Mouse (Mus musculus) thymus, adult 2 months (tissue): ENCODE measurements around the gene Haghl. TPM values are rescaled to one million over a fixed set of nuclear protein-coding genes. Genes with fewer than 3 reads are reported as not detected.
"Not testable (repeated sequence)": the region's sequence is repeated elsewhere in the genome, so short reads cannot be mapped to it uniquely, and the experiment has no call there.

Experiments
- DNase-seq: peaks from one replicate; pipeline ENCODE4 v3.0.0; 2021
- H3K27ac ChIP-seq: fragments of 200-500 bp; 2 replicates; pipeline ENCODE4 v1.5.1; 2012; ENCODE audit warnings: low read length, control low read depth; ENCODE audit not compliant: control insufficient read depth, insufficient read depth
- H3K27me3 ChIP-seq: fragments of 200-500 bp; 2 replicates; pipeline ENCODE4 v1.6.1; 2012; ENCODE audit warnings: mild to moderate bottlenecking, low read length, moderate library complexity, mixed read lengths; ENCODE audit not compliant: control insufficient read depth, insufficient read depth
- H3K36me3 ChIP-seq: fragments of 200-500 bp; 2 replicates; pipeline ENCODE4 v1.6.1; 2012; ENCODE audit warnings: mild to moderate bottlenecking, low read length, moderate library complexity; ENCODE audit not compliant: control insufficient read depth, insufficient read depth
- H3K4me1 ChIP-seq: fragments of 200-500 bp; replicated peaks from 2 replicates; pipeline ENCODE4 v1.6.1; 2012; ENCODE audit warnings: low read length; ENCODE audit not compliant: control insufficient read depth, insufficient read depth
- H3K4me3 ChIP-seq: fragments of 200-500 bp; 2 replicates; pipeline ENCODE4 v1.5.1; 2012; ENCODE audit warnings: mild to moderate bottlenecking, low read length, control low read depth, moderate library complexity; ENCODE audit not compliant: control insufficient read depth, insufficient read depth
- CTCF ChIP-seq: fragments of 200-500 bp; IDR thresholded peaks from 2 replicates; pipeline ENCODE4 v1.5.1; 2012; ENCODE audit warnings: mild to moderate bottlenecking, control low read depth, low read length, moderate library complexity, borderline replicate concordance; ENCODE audit not compliant: control insufficient read depth, poor library complexity, insufficient read depth; ENCODE audit errors: extremely low read depth
- POLR2A ChIP-seq: fragments of 200-500 bp; IDR thresholded peaks from 2 replicates; pipeline ENCODE4 v1.6.1; 2012; ENCODE audit warnings: mild to moderate bottlenecking, low read length, control low read depth, moderate library complexity; ENCODE audit not compliant: control insufficient read depth, poor library complexity, insufficient read depth; ENCODE audit errors: extremely low read depth
- WGBS: fragments of 180-500 bp; shearing (Covaris S2); methylation state at CpG from one replicate; pipeline ENCODE4 v1.1.7; 2018; 5-methylcytosine and 5-hydroxymethylcytosine counted together
- polyA plus RNA-seq: library from polyadenylated mRNA; depleted of rRNA; stranded (reverse); fragments of >200 nt; gene quantifications from 2 replicates; pipeline ENCODE4 v1.2.3, GENCODE M21; 2012

Haghl gene
- polyA plus RNA-seq, 1 experiment, result 80.3 TPM

DNA sequence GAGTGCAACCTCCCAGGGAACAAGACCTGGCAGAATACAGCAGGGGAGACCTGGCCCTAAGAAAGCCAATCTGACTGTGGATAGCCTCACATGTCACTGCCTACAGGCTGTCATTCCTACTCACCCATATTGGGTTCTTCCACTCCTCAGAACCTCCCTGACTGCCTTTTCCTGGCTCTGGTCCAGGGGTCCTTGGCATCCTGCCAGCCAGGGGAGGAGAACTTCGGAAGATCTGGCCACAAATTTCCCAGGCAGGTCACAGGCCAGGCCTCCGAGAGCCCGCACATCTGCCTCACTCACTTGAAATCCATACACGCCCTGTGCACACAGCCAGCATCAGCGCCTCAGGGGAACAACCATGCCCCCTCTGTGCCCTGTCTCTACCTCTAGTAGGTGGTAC lies 34.0 kb downstream of the Haghl start:
- no peaks in the 10 kb centered on the region for H3K36me3 ChIP-seq
- WGBS, result 42% methylated on average over 5 of the region's 5 CpGs
- no peak for DNase-seq
- no peaks in the 10 kb centered on the region for H3K27me3 ChIP-seq
- no peak overlapping the region for H3K27ac ChIP-seq
- TF ChIP-seq CTCF (no peak), POLR2A (no peak)
- H3K4me1 ChIP-seq, result no peaks in the 10 kb centered on the region
- no peak overlapping the region for H3K4me3 ChIP-seq

DNA sequence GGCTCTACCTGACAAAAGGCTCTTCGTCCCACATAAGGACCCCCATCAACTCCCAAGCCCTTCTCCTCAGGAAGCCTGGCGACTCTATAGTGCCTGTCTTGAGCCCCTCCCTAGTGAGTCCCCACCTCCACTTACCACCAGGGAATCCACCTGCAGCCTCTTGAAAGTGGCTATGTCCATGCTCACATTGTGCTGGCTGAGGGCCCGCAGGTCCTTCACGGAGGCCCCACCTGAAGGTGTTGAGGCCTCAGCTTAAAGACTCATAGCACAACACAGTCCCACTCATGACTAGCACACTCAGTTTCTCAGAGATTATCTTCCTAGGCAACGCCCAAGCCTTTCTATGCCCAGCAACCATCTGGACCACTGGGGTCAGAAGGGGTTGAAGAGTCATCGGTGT lies 36.2 kb downstream of the Haghl start:
- no peaks in the 10 kb centered on the region for H3K27me3 ChIP-seq
- no peaks in the 10 kb centered on the region for H3K36me3 ChIP-seq
- H3K4me3 ChIP-seq, result no peak overlapping the region
- 90% methylated on average over 6 of the region's 6 CpGs for WGBS
- H3K27ac ChIP-seq, result no peak overlapping the region
- no peak for DNase-seq
- no peaks in the 10 kb centered on the region for H3K4me1 ChIP-seq
- TF ChIP-seq CTCF (no peak), POLR2A (no peak)

- Histone ChIP-seq H3K36me3 (no peaks in the 10 kb centered on the region), H3K27me3 (no peaks in the 10 kb centered on the region), H3K4me3 (no peak overlapping the region), H3K4me1 (no peaks in the 10 kb centered on the region), H3K27ac (no peak overlapping the region)
- WGBS, result 93% methylated on average over 4 of the region's 4 CpGs
- no peak for TF ChIP-seq POLR2A
- TF ChIP-seq CTCF, result no peak
- DNase-seq, result no peak
Observed at GRCm38 (mm10) chr17:25748238-25748637, 37.2 kb downstream of the Haghl start.

- no peaks in the 10 kb centered on the region for H3K4me1 ChIP-seq
- 81% methylated on average over 10 of the region's 10 CpGs for WGBS
- H3K27ac ChIP-seq, result no peak overlapping the region
- H3K4me3 ChIP-seq, result no peak overlapping the region
- H3K27me3 ChIP-seq, result no peaks in the 10 kb centered on the region
- H3K36me3 ChIP-seq, result no peaks in the 10 kb centered on the region
- TF ChIP-seq CTCF, result no peak
- no peak for TF ChIP-seq POLR2A
- no peak for DNase-seq
Observed at GRCm38 (mm10) chr17:25744311-25744710, 41.2 kb downstream of the Haghl start.

GRCm38 (mm10) chr17:25743831-25744230 lies 41.6 kb downstream of the Haghl start:
- Histone ChIP-seq H3K36me3 (no peaks in the 10 kb centered on the region), H3K27me3 (no peaks in the 10 kb centered on the region), H3K4me1 (no peaks in the 10 kb centered on the region), H3K4me3 (no peak overlapping the region), H3K27ac (no peak overlapping the region)
- DNase-seq, result no peak
- TF ChIP-seq CTCF, result no peak
- TF ChIP-seq POLR2A, result no peak
- WGBS, result 94% methylated on average over 9 of the region's 9 CpGs

DNA sequence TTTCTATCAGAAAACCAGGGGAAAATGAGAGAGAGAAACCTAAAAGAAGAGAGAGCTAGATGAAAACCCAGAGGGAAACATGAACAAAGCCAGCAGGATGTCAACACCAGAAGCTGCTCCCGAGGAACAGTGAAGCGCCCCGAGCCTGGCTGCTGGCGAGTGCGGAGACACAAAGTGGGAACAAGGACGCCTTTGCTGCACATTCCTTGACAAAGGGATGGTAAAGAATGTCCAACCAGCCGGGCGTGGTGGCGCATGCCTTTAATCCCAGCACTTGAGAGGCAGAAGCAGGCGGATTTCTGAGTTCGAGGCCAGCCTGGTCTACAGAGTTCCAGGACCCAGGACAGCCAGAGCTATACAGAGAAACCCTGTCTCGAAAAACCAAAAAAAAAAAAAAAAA lies 44.0 kb downstream of the Haghl start:
- H3K27ac ChIP-seq, H3K27me3 ChIP-seq, DNase-seq, H3K36me3 ChIP-seq, H3K4me1 ChIP-seq, H3K4me3 ChIP-seq: not testable (repeated sequence)
- WGBS, result 82% methylated on average over 12 of the region's 12 CpGs

- DNase-seq, result no peak
- no peaks in the 10 kb centered on the region for H3K27me3 ChIP-seq
- no peak overlapping the region for H3K27ac ChIP-seq
- no peaks in the 10 kb centered on the region for H3K4me1 ChIP-seq
- no peaks in the 10 kb centered on the region for H3K36me3 ChIP-seq
- H3K4me3 ChIP-seq, result no peak overlapping the region
- WGBS, result 78% methylated on average over 7 of the region's 7 CpGs
- TF ChIP-seq POLR2A (no peak), CTCF (no peak)
Observed at GRCm38 (mm10) chr17:25738861-25739260, 46.6 kb downstream of the Haghl start.
